Mouse (Mus musculus): ENCODE measurements at regions not wholly inside any gene's neighbourhood (a gene's known extent, or its start where the extent isn't known, plus 50 kb on each side); places are given as distances from the start of the nearest gene placed in this dataset.

DNA sequence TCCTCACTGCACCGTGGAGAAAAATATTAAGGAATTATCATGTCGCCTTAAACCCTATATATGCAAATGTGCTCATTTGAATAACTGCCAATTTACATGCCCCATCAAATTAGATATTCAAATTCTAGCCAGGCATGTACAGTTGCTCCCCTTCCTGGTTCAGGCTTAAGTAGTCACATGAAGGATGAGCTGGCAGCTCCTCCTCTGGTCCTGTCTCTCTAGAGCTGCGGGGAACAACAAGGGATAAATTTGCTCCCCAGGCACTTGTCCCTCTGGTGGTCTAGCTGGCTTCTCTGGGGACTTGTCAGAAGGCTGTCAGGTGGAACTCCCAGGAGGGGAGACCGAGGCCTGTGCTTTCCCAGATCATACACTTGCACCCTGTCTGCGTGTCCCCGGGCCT is 221.8 kb downstream of the Tle3 start:
- TF ChIP-seq EP300 (optimal IDR thresholded peaks at IDR 0.05), result no peak
- TF ChIP-seq CTCF (IDR thresholded peaks at IDR 0.05; ENCODE audit: low read depth), result no peak

Measured in stomach, postnatal 0 days (tissue).